Mouse (Mus musculus) E14TG2a.4 (cell line): ENCODE measurements around the gene Comt.

Experiments
- H3K27me3 ChIP-seq: 2 replicates; pipeline ENCODE4 v1.6.1; 2014; ENCODE audit warnings: low read length, control low read depth; ENCODE audit not compliant: insufficient read depth
- H3K36me3 ChIP-seq: 2 replicates; pipeline ENCODE4 v1.6.1; 2014; ENCODE audit warnings: low read length, control low read depth; ENCODE audit not compliant: insufficient read depth
- H3K4me1 ChIP-seq: replicated peaks from 2 replicates; pipeline ENCODE4 v1.6.1; 2014; ENCODE audit warnings: low read depth, low read length, control low read depth
- H3K4me3 ChIP-seq: replicated peaks from 2 replicates; pipeline ENCODE4 v1.5.1; 2014; ENCODE audit warnings: mild to moderate bottlenecking, low read length
- H3K9me3 ChIP-seq: 2 replicates; pipeline ENCODE4 v1.6.1; 2014; ENCODE audit warnings: low read length, control low read depth
- CTCF ChIP-seq: conservative IDR thresholded peaks from 2 replicates; pipeline ENCODE4 v1.5.1; 2014; ENCODE audit warnings: low read length
- NANOG ChIP-seq: IDR thresholded peaks from 2 replicates; pipeline ENCODE4 v1.6.1; 2014; ENCODE audit warnings: borderline replicate concordance, low read length, mixed read lengths
- POU5F1 ChIP-seq: IDR thresholded peaks from 2 replicates; pipeline ENCODE4 v1.6.1; 2014; ENCODE audit warnings: low read length, borderline replicate concordance

The Comt gene

DNA sequence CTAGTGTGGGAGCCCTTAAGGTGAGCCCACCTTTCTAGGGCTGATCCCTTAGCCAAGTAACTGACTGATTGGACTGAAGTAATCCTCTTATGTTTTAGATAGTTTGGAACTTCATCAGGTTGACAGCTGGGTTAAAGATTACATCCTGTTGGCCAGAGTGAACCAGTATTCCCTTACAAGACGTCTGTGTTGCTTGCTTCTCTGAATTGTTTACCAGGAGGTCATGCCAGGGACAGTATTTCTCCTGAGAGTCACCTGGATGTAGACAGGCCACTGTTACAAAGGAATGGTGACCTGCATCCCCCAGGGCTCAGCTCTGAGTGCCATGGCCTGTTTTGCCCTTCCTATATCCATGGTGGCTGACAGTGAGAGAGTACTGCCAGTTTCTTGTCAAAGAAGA lies 48.2 kb downstream of the Comt start:
- Histone ChIP-seq H3K9me3 (no peaks in the 10 kb centered on the region), H3K4me3 (no peak overlapping the region), H3K27me3 (no peaks in the 10 kb centered on the region), H3K36me3 (no peaks in the 10 kb centered on the region), H3K4me1 (peaks cover 58% of the 10 kb centered on the region)
- no peak for TF ChIP-seq CTCF
- no peak for TF ChIP-seq NANOG
- no peak for TF ChIP-seq POU5F1

- no peak for TF ChIP-seq NANOG
- no peak for TF ChIP-seq CTCF
- TF ChIP-seq POU5F1, result no peak
- Histone ChIP-seq H3K27me3 (no peaks in the 10 kb centered on the region), H3K9me3 (no peaks in the 10 kb centered on the region)
These were observed 49.4 kb downstream of the Comt start for GRCm38 (mm10) chr16:18377203-18377602.

GRCm38 (mm10) chr16:18376297-18376954 lies 50.2 kb downstream of the Comt start:
- H3K4me3 ChIP-seq, result no peak overlapping the region
- peaks cover 38% of the 10 kb centered on the region for H3K4me1 ChIP-seq
- TF ChIP-seq POU5F1 (no peak), CTCF (no peak), NANOG (no peak)
- H3K27me3 ChIP-seq, result no peaks in the 10 kb centered on the region
- no peaks in the 10 kb centered on the region for H3K36me3 ChIP-seq
- H3K9me3 ChIP-seq, result no peaks in the 10 kb centered on the region

More at GRCm38 (mm10) chr16:18377203-18377602, 49.4 kb downstream of the Comt start:
- Histone ChIP-seq H3K36me3 (no peaks in the 10 kb centered on the region), H3K4me1 (peaks cover 45% of the 10 kb centered on the region), H3K4me3 (no peak overlapping the region)

DNA sequence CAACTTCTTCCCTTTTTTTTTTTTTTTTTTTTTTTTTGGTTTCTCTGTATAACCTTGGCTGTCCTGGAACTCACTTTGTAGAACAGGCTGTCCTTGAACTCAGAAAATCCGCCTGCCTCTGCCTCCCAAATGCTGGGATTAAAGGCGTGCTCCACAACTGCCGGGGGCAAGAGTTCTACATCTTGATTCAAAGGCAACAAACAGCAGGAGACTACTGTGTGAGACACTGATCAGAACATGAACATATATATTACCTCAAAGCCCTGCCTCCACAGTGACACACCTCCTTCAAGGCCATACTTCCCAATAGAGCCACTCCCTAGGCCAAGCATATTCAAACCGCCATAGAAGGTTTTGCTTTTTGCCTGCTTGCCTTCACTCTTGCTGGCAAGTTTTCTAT lies 53.0 kb downstream of the Comt start:
- no peak for TF ChIP-seq CTCF
- TF ChIP-seq NANOG, result no peak
- TF ChIP-seq POU5F1, result no peak
- Histone ChIP-seq H3K36me3 (no peaks in the 10 kb centered on the region), H3K4me3 (no peak overlapping the region), H3K4me1 (peaks cover 23% of the 10 kb centered on the region), H3K27me3 (no peaks in the 10 kb centered on the region), H3K9me3 (no peaks in the 10 kb centered on the region)

GRCm38 (mm10) chr16:18370197-18370596 lies 56.5 kb downstream of the Comt start:
- TF ChIP-seq NANOG (no peak), POU5F1 (no peak), CTCF (no peak)
- H3K9me3 ChIP-seq, result no peaks in the 10 kb centered on the region
- no peaks in the 10 kb centered on the region for H3K27me3 ChIP-seq
- H3K4me1 ChIP-seq, result 0 out of 2 replicates have a peak, but pooled peaks cover 7% of the 10 kb centered on the region
- no peaks in the 10 kb centered on the region for H3K36me3 ChIP-seq
- H3K4me3 ChIP-seq, result no peak overlapping the region

DNA sequence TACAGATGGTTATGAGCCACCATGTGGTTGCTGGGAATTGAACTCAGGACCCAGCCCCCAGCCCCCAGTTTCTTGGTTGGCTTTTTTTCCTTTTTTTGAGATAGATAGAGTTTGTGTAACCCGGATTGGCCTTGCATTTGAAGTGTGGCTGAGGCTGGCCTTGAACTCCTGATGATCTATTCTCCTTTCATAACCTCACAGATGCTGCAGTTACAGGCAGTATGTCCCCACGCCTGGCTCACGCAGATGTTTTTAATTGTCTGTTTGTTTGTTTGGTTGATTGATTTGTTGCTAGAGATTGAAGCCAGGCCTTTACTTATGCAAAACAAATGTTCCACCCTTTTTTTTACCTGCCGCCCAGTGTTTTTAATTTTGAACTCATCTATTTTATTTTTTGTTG lies 59.8 kb downstream of the Comt start:
- 0 out of 2 replicates have a peak, but pooled peaks cover 5% of the 10 kb centered on the region for H3K9me3 ChIP-seq
- H3K36me3 ChIP-seq, result no peaks in the 10 kb centered on the region
- no peaks in the 10 kb centered on the region for H3K27me3 ChIP-seq
- no peak for TF ChIP-seq POU5F1
- TF ChIP-seq NANOG, result no peak
- no peak for TF ChIP-seq CTCF
- 0 out of 2 replicates have a peak, but pooled peaks cover 4% of the 10 kb centered on the region for H3K4me1 ChIP-seq
- H3K4me3 ChIP-seq, result no peak overlapping the region

DNA sequence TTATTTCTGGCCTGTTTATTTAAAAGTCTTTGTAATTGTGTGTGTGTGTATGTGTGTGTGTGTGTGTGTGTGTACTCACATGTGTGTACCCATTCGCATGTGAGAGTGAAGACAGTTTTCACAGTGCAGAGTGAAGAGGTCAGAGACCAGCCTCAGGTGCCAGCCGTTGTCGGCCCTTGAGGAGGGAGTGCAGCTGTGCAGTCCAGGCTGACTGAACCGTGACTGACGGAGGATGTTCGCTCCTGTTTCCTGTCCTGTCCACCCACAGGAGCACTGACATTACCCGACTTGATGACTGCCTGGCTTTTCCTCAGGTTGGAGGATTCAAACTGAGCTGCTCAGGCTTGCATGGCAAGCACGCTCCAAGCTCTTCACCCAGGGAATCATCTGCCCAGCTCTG lies 63.7 kb downstream of the Comt start:
- TF ChIP-seq POU5F1 (no peak), NANOG (no peak), CTCF (no peak)
- Histone ChIP-seq H3K9me3 (peaks cover 16% of the 10 kb centered on the region), H3K36me3 (no peaks in the 10 kb centered on the region), H3K4me3 (no peak overlapping the region), H3K4me1 (peaks cover 7% of the 10 kb centered on the region; the same call in 1 of the 2 replicates), H3K27me3 (no peaks in the 10 kb centered on the region)

- Histone ChIP-seq H3K4me3 (no peak overlapping the region), H3K9me3 (peaks cover 16% of the 10 kb centered on the region), H3K4me1 (peaks cover 13% of the 10 kb centered on the region), H3K27me3 (no peaks in the 10 kb centered on the region), H3K36me3 (no peaks in the 10 kb centered on the region)
- TF ChIP-seq NANOG (no peak), CTCF (no peak)
These were observed 66.4 kb downstream of the Comt start for GRCm38 (mm10) chr16:18360151-18360805.

DNA sequence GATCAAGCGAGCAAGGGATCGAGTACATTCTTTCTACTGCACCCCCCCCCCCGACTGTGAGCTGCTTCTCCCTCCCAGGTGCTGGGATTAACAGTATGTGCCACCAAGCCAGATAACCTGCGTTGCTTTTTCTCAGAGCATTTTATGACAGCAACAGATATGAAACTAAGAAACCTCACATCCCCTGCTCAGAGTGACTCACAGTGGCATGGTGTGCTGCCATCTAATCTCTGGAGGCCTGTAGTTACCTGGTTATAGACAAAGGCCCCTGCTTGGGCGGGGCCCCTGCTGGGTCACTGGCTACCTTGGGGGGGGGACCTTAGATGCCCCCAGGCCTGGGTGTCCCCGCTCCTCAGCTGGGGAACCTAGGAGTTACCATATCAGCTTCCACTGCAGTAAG lies 68.7 kb downstream of the Comt start:
- Histone ChIP-seq H3K9me3 (peaks cover 11% of the 10 kb centered on the region), H3K27me3 (no peaks in the 10 kb centered on the region; the same call in 1 of the 2 replicates), H3K4me3 (no peak overlapping the region), H3K36me3 (no peaks in the 10 kb centered on the region), H3K4me1 (peaks cover 13% of the 10 kb centered on the region)
- TF ChIP-seq NANOG (no peak), POU5F1 (no peak), CTCF (no peak)
